Mouse (Mus musculus) heart, embryonic 12.5 days (tissue): Measurements from ENCODE around the gene Gm266. TPM values are rescaled to one million over a fixed set of nuclear protein-coding genes. Genes with fewer than 3 reads are reported as not detected.
"Not testable (repeated sequence)": the region's sequence is repeated elsewhere in the genome, so short reads cannot be mapped to it uniquely, and the experiment has no call there.

Experiments used
- ATAC-seq: fragments of 200-750 bp; cut with Nextera tagmentation; 2 replicates; pipeline ENCODE4 v1.8.0; 2017; ENCODE audit warnings: moderate TSS enrichment, moderate library complexity; ENCODE audit not compliant: insufficient number of reproducible peaks, low FRiP score
- H3K27ac ChIP-seq: fragments of 300-500 bp; sonication (generic); 2 replicates; pipeline ENCODE4 v1.5.1; 2016; ENCODE audit warnings: mild to moderate bottlenecking, moderate library complexity; ENCODE audit not compliant: poor library complexity, severe bottlenecking
- H3K27me3 ChIP-seq: fragments of 300-500 bp; sonication (generic); replicated peaks from 2 replicates; pipeline ENCODE4 v1.6.1; 2016; ENCODE audit warnings: mild to moderate bottlenecking, moderate library complexity
- H3K36me3 ChIP-seq: fragments of 300-500 bp; sonication (generic); 2 replicates; pipeline ENCODE4 v1.6.1; 2016; ENCODE audit warnings: mild to moderate bottlenecking, moderate library complexity
- H3K4me1 ChIP-seq: fragments of 300-500 bp; sonication (generic); replicated peaks from 2 replicates; pipeline ENCODE4 v1.6.1; 2016; ENCODE audit warnings: mild to moderate bottlenecking
- H3K4me2 ChIP-seq: fragments of 300-500 bp; sonication (generic); 2 replicates; pipeline ENCODE4 v1.6.1; 2016; ENCODE audit warnings: mild to moderate bottlenecking, moderate library complexity
- H3K4me3 ChIP-seq: fragments of 300-500 bp; sonication (generic); 2 replicates; pipeline ENCODE4 v1.5.1; 2016; ENCODE audit warnings: mild to moderate bottlenecking
- H3K9ac ChIP-seq: fragments of 300-500 bp; sonication (generic); 2 replicates; pipeline ENCODE4 v1.6.1; 2016; ENCODE audit warnings: mild to moderate bottlenecking, moderate library complexity
- H3K9me3 ChIP-seq: fragments of 300-500 bp; sonication (generic); replicated peaks from 2 replicates; pipeline ENCODE4 v1.6.1; 2016; ENCODE audit warnings: mild to moderate bottlenecking, moderate library complexity
- WGBS: fragments of 180-500 bp; shearing (Covaris S2); methylation state at CpG from one replicate; pipeline ENCODE4 v1.1.7; 2016; 5-methylcytosine and 5-hydroxymethylcytosine counted together
- polyA plus RNA-seq: library from polyadenylated mRNA; unstranded; fragments of >200 nt; fragmentation: Nextera tagmentation; extraction: Ambion mirVana; gene quantifications from 2 replicates; pipeline ENCODE4 v1.2.1, GENCODE M21; 2016

Gm266 gene
- polyA plus RNA-seq, 1 experiment from 2014 or later: 2.1 TPM

GRCm38 (mm10) chr12:111516826-111517225 lies 31.2 kb upstream of the Gm266 start:
- H3K9ac ChIP-seq: no peak overlapping the region
- 76% methylated on average over 6 of the region's 6 CpGs for WGBS
- H3K27ac ChIP-seq: no peak overlapping the region
- no peak overlapping the region for H3K4me3 ChIP-seq
- no peaks in the 10 kb centered on the region for H3K36me3 ChIP-seq
- H3K4me1 ChIP-seq: no peaks in the 10 kb centered on the region; the same call in 1 of the 2 replicates
- peaks cover 6% of the 10 kb centered on the region; the same call in 1 of the 2 replicates for H3K27me3 ChIP-seq
- H3K4me2 ChIP-seq: no peak overlapping the region
- H3K9me3 ChIP-seq: peaks cover 5% of the 10 kb centered on the region; the same call in 1 of the 2 replicates
- ATAC-seq: no peak

DNA sequence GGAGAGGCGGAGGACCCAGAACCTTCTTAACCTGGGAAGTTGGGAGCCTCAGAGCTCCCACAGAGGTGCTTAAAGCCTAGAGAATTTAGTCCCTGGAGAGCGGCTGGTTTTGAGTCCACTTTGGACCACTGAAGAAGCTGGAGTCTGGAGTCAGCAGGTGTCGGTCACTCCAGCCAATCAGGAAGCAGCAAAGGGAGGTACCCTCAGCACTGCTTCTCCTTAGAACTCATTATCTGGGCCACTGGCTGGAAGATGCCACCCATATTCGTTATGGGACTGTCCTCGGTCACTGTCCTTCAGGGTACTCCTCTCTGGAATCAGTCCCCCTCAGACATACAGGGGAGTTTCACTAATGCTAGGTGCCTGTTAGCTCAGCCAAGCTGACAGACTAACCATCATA lies 30.3 kb upstream of the Gm266 start:
- 87% methylated on average over 5 of the region's 5 CpGs for WGBS

GRCm38 (mm10) chr12:111514874-111515649 lies 29.4 kb upstream of the Gm266 start:
- Histone ChIP-seq H3K27ac (no peak overlapping the region), H3K27me3 (peaks cover 6% of the 10 kb centered on the region; the same call in 1 of the 2 replicates), H3K4me3 (no peak overlapping the region), H3K9me3 (peaks cover 5% of the 10 kb centered on the region; the same call in 1 of the 2 replicates), H3K4me1 (no peaks in the 10 kb centered on the region; the same call in 1 of the 2 replicates), H3K4me2 (no peak overlapping the region), H3K36me3 (no peaks in the 10 kb centered on the region), H3K9ac (no peak overlapping the region)
- ATAC-seq: no peak
- 78% methylated on average over 7 of the region's 7 CpGs for WGBS

More for the DNA sequence above, 30.3 kb upstream of the Gm266 start:
- H3K27ac ChIP-seq: no peak overlapping the region
- H3K36me3 ChIP-seq: no peaks in the 10 kb centered on the region
- peaks cover 5% of the 10 kb centered on the region; the same call in 1 of the 2 replicates for H3K9me3 ChIP-seq
- no peak overlapping the region for H3K4me3 ChIP-seq
- H3K9ac ChIP-seq: no peak overlapping the region
- no peak overlapping the region for H3K4me2 ChIP-seq
- no peak for ATAC-seq
- H3K4me1 ChIP-seq: no peaks in the 10 kb centered on the region; the same call in 1 of the 2 replicates
- peaks cover 6% of the 10 kb centered on the region; the same call in 1 of the 2 replicates for H3K27me3 ChIP-seq

- H3K4me1 ChIP-seq: no peaks in the 10 kb centered on the region; the same call in 1 of the 2 replicates
- 65% methylated on average over 7 of the region's 7 CpGs for WGBS
- no peak overlapping the region for H3K9ac ChIP-seq
- no peak overlapping the region for H3K4me3 ChIP-seq
- no peak overlapping the region for H3K27ac ChIP-seq
- H3K36me3 ChIP-seq: no peaks in the 10 kb centered on the region
- ATAC-seq: no peak
- peaks cover 5% of the 10 kb centered on the region; the same call in 1 of the 2 replicates for H3K9me3 ChIP-seq
- H3K4me2 ChIP-seq: no peak overlapping the region
- H3K27me3 ChIP-seq: 0 out of 2 replicates have a peak, but pooled peaks cover 4% of the 10 kb centered on the region
These were observed 28.7 kb upstream of the Gm266 start for GRCm38 (mm10) chr12:111514231-111514792.

DNA sequence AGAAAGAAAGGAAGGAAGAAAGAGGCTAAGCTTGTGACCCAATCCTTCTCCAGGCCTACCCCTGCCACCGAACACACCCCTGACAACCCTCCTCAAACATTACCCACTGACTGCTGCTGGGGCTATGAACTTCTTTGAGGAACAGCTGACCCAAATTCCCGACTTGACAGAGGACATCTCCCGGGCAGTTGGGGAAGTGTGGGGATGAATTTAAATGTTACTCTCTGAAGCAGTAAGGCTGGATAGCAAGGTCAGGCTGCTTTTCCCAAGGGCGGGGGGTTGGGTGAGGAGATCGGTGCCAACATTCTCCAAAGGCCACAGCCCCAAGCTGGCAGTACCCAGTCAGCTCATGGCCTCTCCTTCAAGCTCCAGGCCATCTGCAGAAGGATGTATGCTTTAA lies 28.1 kb upstream of the Gm266 start:
- WGBS: 71% methylated on average over 5 of the region's 5 CpGs
- no peak overlapping the region for H3K4me3 ChIP-seq
- no peak for ATAC-seq
- H3K9ac ChIP-seq: no peak overlapping the region
- no peak overlapping the region for H3K27ac ChIP-seq
- no peaks in the 10 kb centered on the region for H3K36me3 ChIP-seq
- no peaks in the 10 kb centered on the region for H3K27me3 ChIP-seq
- peaks cover 5% of the 10 kb centered on the region; the same call in 1 of the 2 replicates for H3K9me3 ChIP-seq
- no peaks in the 10 kb centered on the region; the same call in 1 of the 2 replicates for H3K4me1 ChIP-seq
- no peak overlapping the region for H3K4me2 ChIP-seq

- Histone ChIP-seq H3K9me3 (peaks cover 5% of the 10 kb centered on the region; the same call in 1 of the 2 replicates), H3K36me3 (no peaks in the 10 kb centered on the region), H3K9ac (no peak overlapping the region), H3K4me1 (no peaks in the 10 kb centered on the region; the same call in 1 of the 2 replicates), H3K27ac (no peak overlapping the region), H3K27me3 (no peaks in the 10 kb centered on the region), H3K4me2 (no peak overlapping the region), H3K4me3 (no peak overlapping the region)
- no peak for ATAC-seq
- WGBS: 85% methylated on average over 12 of the region's 12 CpGs
These were observed 27.0 kb upstream of the Gm266 start for GRCm38 (mm10) chr12:111512572-111513063.

- H3K9me3 ChIP-seq, H3K27me3 ChIP-seq, H3K4me2 ChIP-seq, H3K4me1 ChIP-seq, ATAC-seq, H3K27ac ChIP-seq, H3K4me3 ChIP-seq, H3K36me3 ChIP-seq, H3K9ac ChIP-seq: not testable (repeated sequence)
- 78% methylated on average over 3 of the region's 3 CpGs for WGBS
These were observed 22.8 kb upstream of the Gm266 start for GRCm38 (mm10) chr12:111508438-111508837.

DNA sequence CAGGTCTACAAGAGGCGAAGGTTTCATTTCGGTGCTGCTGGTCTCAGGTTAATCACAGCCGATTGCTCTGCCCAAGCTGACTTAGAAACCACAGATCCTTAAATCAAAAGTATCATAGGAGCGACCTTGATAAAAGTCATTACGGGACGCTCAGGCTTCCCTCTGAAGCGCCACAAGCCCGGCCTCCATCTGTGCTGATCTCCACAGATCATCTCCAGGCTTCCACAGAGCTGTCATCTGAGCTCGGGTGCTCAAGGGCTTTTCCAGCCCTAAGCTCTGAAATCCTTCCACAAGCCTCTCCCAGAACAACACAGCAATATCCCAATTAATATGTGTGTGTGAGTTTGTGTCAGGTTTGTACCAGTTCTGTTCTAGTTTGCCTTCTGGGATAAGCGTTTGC lies 22.3 kb upstream of the Gm266 start:
- H3K4me3 ChIP-seq: no peak overlapping the region

GRCm38 (mm10) chr12:111507001-111507400 lies 21.4 kb upstream of the Gm266 start:
- no peak overlapping the region for H3K27ac ChIP-seq
- H3K4me2 ChIP-seq: no peak overlapping the region
- H3K4me3 ChIP-seq: no peak overlapping the region
- H3K9me3 ChIP-seq: peaks cover 5% of the 10 kb centered on the region; the same call in 1 of the 2 replicates
- H3K27me3 ChIP-seq: peaks cover 17% of the 10 kb centered on the region
- no peaks in the 10 kb centered on the region for H3K4me1 ChIP-seq
- no peak overlapping the region for H3K9ac ChIP-seq
- H3K36me3 ChIP-seq: no peaks in the 10 kb centered on the region
- WGBS: 54% methylated on average over 5 of the region's 5 CpGs
- ATAC-seq: no peak

More for the DNA sequence above, 22.3 kb upstream of the Gm266 start:
- Histone ChIP-seq H3K27me3 (peaks cover 13% of the 10 kb centered on the region), H3K9me3 (no peaks in the 10 kb centered on the region), H3K27ac (no peak overlapping the region), H3K4me1 (no peaks in the 10 kb centered on the region), H3K9ac (no peak overlapping the region), H3K4me2 (no peak overlapping the region), H3K36me3 (no peaks in the 10 kb centered on the region)
- 81% methylated on average over 10 of the region's 10 CpGs for WGBS
- no peak for ATAC-seq

- Histone ChIP-seq H3K9me3 (peaks cover 5% of the 10 kb centered on the region; the same call in 1 of the 2 replicates), H3K9ac (no peak overlapping the region), H3K27me3 (peaks cover 23% of the 10 kb centered on the region), H3K4me2 (peak overlapping the region; percentile 33), H3K27ac (no peak overlapping the region), H3K4me1 (no peaks in the 10 kb centered on the region), H3K4me3 (no peak overlapping the region), H3K36me3 (no peaks in the 10 kb centered on the region)
- WGBS: 2% methylated on average over 12 of the region's 12 CpGs
- peak; percentile 61; the same call in 1 of the 2 replicates for ATAC-seq
These were observed 19.3 kb upstream of the Gm266 start for GRCm38 (mm10) chr12:111504904-111505303.

DNA sequence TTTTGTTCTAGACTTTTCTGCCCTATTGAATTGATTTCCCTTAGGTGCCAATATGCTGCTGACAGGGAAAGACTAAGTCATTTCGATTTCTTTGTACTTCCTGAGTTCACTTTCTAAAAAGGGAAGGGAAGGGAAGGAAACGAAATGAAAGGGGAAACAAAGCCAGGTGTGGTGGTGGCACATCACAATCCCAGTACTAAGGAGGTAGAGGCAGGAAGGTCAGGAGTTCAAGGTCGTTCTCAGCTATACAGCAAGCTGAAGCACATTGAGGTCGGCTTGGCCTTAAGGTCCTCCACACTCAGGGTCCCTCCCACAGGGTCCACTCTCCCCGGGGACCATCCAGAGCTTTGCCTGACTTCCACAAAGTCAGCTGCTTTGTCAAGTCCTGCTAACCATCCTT lies 17.9 kb upstream of the Gm266 start:
- no peak for ATAC-seq
- H3K27ac ChIP-seq: no peak overlapping the region
- H3K27me3 ChIP-seq: peaks cover 23% of the 10 kb centered on the region
- no peak overlapping the region for H3K9ac ChIP-seq
- no peaks in the 10 kb centered on the region for H3K4me1 ChIP-seq
- 63% methylated on average over 5 of the region's 5 CpGs for WGBS
- H3K4me3 ChIP-seq: no peak overlapping the region
- no peaks in the 10 kb centered on the region for H3K36me3 ChIP-seq
- no peak overlapping the region for H3K4me2 ChIP-seq
- H3K9me3 ChIP-seq: peaks cover 5% of the 10 kb centered on the region; the same call in 1 of the 2 replicates
